Mouse (Mus musculus): ENCODE data around the gene Smim20.

- TF ChIP-seq CTCF (IDR thresholded peaks at IDR 0.05; ENCODE audit: insufficient read depth, low read depth, low read length) (no peak), POLR2A (IDR thresholded peaks at IDR 0.05; ENCODE audit: insufficient read depth, low read depth, low read length) (no peak)
Observed at GRCm38 (mm10) chr5:53230560-53230959, 36.3 kb upstream of the Smim20 start.

Data from olfactory bulb, adult 2 months (tissue).